Mouse (Mus musculus): Measurements from ENCODE around the gene Gm5934. TPM values are rescaled to one million over a fixed set of nuclear protein-coding genes. Genes with fewer than 3 reads are reported as not detected.

Gm5934 gene
- polyA plus RNA-seq (2017; shearing (Covaris generic)): not detected

DNA sequence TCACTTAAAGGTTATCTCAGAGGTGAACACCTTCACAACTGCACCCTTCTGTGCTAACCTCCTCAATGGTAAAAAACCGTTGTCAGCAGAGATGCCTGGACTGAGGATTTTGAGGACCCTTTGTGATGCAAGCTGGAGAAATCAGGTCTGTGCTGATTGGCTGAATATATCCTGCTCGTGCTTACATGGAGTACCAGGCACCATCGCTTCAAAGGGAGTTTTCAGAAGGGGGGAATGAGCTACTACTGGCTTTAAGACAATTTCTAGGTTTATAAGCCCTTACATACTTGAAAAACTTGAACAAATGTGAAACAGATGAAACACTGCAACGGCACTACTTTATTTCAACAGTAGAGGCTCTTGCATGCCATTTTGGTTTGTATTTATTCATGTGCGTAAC, at the start of gene Gm5934:
Gm5934 (minus strand) TSS at position 101 of the 400 bp plus-strand sequence.

Other genes with a start within 250 kb of the Gm5934 start
- gene Gm4297, start 74.1 kb upstream of the Gm5934 start, polyA plus RNA-seq (2017; shearing (Covaris generic)): not detected